Mouse (Mus musculus) liver, adult (tissue): ENCODE results near the gene Serinc1.
A peak's percentile ranks its signal among the peaks of the same experiment; 100 is the strongest.

Source experiments
- GATA4 ChIP-seq: IDR thresholded peaks from 2 replicates; pipeline ENCODE4 v1.6.1; 2014; ENCODE audit warnings: mild to moderate bottlenecking, low read length; ENCODE audit not compliant: insufficient replicate concordance

Serinc1 gene

DNA sequence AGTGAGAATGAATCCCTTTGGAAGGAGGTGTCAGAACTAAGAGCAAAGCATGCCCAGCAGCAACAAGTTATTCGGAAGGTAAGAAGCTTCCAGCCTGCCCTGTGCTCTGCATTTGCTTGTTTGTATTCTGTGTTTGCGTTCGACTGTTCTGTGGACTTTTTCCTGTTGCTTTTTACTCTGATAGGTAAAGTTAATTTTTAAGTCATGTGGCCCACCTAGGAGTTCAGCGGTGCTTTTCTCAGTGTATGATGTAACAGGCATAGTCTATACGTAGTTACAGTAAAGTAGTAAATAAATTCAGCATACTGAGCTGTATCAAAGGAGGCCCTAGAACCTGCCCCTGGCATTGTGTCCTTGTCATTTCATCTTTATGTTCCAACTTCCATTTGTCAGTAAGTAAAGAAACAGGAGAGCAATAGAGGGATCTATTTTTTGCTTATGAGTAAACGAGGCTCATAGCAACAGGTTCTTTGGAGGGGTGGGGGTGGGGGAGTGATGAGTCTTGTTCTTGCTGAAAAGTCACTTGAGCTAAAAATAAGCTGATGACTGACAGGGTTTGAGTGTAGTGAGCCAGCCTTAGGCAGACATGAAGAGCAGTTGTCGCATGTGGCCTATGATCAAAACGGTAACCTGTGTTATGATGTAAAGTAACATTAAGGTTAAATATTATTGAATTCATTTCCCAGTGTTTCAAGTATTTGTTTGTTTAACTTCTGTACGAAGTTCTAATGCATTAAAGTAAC, 32.7 kb downstream of the Serinc1 start:
- no peak for TF ChIP-seq GATA4

DNA sequence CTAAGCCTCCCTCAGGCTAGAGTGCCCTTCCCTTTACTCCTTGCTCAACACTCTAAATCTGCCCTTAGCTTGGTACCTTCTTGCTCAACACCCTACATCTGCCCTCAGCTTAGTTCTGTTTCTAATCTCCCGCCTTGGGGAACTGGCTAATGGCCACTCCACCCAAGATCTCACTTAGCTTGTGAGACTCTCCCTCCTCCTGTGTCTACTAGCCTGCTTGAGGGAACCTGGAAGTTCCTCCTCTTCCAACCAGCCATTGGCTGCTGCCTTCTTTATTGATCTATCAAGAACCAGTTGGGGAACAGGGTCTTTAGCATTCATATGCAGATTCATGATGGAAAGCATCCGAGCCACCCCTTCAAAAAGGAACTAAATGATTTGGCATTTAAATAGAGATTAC, 40.3 kb downstream of the Serinc1 start:
- TF ChIP-seq GATA4 = no peak

GRCm38 (mm10) chr10:57488591-57488990, 43.7 kb downstream of the Serinc1 start:
- no peak for TF ChIP-seq GATA4

DNA sequence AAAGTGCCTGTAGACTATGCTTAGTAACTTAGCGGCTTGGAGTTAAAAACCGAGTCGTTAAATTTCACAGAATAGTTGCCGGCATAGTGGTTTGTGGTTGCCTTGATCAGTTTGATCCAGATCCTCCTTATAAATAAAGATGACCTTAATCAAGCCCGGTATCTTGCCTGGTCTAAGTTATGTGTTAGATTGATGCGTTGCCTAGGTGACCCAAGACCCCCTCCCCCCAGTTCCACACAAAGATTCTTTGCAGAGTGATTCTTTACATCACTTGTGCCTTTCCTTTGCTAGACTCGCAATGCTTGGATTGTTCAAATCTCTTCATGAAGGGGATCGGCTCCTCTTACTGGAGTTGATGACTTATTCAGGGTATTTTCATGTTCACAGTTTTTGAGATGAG, 45.1 kb downstream of the Serinc1 start:
- TF ChIP-seq GATA4 = no peak

DNA sequence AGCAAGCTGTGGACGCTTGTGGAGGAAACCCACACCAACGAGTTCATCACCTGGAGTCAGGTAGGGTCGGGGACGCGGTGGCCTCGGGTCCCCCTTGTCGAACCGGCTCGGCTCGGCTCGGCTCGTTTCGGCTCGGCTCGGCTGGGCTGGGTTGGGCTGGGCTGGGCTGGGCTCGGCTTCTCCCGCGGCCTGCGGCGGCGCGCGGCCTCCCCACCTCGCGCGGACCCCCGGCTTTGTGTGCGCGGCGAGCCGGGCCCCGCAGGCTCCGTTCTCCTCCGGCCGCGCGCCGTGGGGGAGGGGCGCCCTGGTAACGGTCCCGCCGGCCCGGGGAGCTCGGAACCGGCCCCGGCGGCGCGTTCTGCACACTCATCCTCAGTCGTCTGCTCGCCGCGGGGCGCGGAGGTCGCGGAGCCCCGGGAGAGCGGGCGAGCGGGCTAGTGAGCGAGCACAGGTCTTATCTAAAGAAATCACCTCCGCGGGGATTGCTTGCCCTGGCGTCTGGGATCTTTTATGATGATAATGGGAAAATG, 45.7 kb downstream of the Serinc1 start:
- no peak for TF ChIP-seq GATA4

GRCm38 (mm10) chr10:57485908-57486541, 46.3 kb downstream of the Serinc1 start, which contains the start of gene Hsf2:
TSS of gene Hsf2 (plus strand) at chr10:57486385.
- peak; percentile 22; the same call in 1 of the 2 replicates for TF ChIP-seq GATA4

GRCm38 (mm10) chr10:57484741-57485140, 47.6 kb downstream of the Serinc1 start:
- no peak for TF ChIP-seq GATA4

DNA sequence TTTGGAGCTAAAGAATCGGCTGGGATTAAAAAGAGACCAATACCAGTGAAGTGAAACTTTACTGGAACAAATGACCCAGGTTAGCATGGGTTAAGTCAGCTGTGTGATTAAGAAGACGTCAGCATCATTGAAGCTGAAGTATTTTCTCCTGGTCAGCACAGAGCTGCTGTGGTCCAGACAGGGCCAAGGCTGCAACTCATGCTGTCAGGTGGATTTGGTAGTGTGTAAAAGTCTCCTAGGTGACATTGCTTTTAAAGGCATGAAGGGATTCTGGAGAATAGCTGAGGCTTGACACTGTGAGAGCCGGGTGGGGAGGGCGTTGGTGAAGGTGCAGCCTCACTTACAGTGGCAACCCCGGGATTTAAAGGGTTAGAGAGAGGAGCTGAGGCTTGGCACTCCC, 50.6 kb downstream of the Serinc1 start:
- TF ChIP-seq GATA4 = no peak

- no peak for TF ChIP-seq GATA4
Observed at GRCm38 (mm10) chr10:57477121-57477843, 55.0 kb downstream of the Serinc1 start.
